Mouse (Mus musculus): ENCODE data around the gene Fbxl12. TPM values are rescaled to one million over a fixed set of nuclear protein-coding genes. Genes with fewer than 3 reads are reported as not detected.

Fbxl12 gene
- polyA plus RNA-seq (2014; fragmentation: Illumina TruSeq; extraction: RNeasy Lipid Tissue Mini Kit (QIAGEN cat#74804)): 2.7 TPM

GRCm38 (mm10) chr9:20644360-20645081 lies at the start of gene Fbxl12:
TSS of gene Fbxl12 (minus strand) at chr9:20644767.

GRCm38 (mm10) chr9:20651602-20652259 lies 7.2 kb upstream of the Fbxl12 start, which contains the start of gene Pin1:
TSS of gene Pin1 (plus strand) at chr9:20652095.

GRCm38 (mm10) chr9:20642101-20642895 lies 2.3 kb downstream of the Fbxl12 start, which contains the start of gene Ubl5:
TSS of gene Ubl5 (plus strand) at chr9:20642878.

GRCm38 (mm10) chr9:20581175-20581634 lies 63.4 kb downstream of the Fbxl12 start, which contains the start of gene Zfp846:
TSS of gene Zfp846 (plus strand) at chr9:20581291.

Other genes starting within 250 kb of the Fbxl12 start
- gene Zfp26, start 184.6 kb downstream of the Fbxl12 start, polyA plus RNA-seq (2014; fragmentation: Illumina TruSeq; extraction: RNeasy Lipid Tissue Mini Kit (QIAGEN cat#74804)): 63.8 TPM
- gene Zfp426, start 152.0 kb downstream of the Fbxl12 start, polyA plus RNA-seq (2014; fragmentation: Illumina TruSeq; extraction: RNeasy Lipid Tissue Mini Kit (QIAGEN cat#74804)): 89.9 TPM
- 197 TPM for gene Zfp266, start 123.3 kb downstream of the Fbxl12 start, polyA plus RNA-seq (2014; fragmentation: Illumina TruSeq; extraction: RNeasy Lipid Tissue Mini Kit (QIAGEN cat#74804))
- 30.4 TPM for gene Zfp846, start 63.5 kb downstream of the Fbxl12 start, polyA plus RNA-seq (2014; fragmentation: Illumina TruSeq; extraction: RNeasy Lipid Tissue Mini Kit (QIAGEN cat#74804))
- gene Ubl5, start 1.9 kb downstream of the Fbxl12 start, polyA plus RNA-seq (2014; fragmentation: Illumina TruSeq; extraction: RNeasy Lipid Tissue Mini Kit (QIAGEN cat#74804)): 22.2 TPM
- 1.1 TPM for gene Pin1, start 7.3 kb upstream of the Fbxl12 start, polyA plus RNA-seq (2014; fragmentation: Illumina TruSeq; extraction: RNeasy Lipid Tissue Mini Kit (QIAGEN cat#74804))
- 5.7 TPM for gene Olfm2, start 101.6 kb upstream of the Fbxl12 start, polyA plus RNA-seq (2014; fragmentation: Illumina TruSeq; extraction: RNeasy Lipid Tissue Mini Kit (QIAGEN cat#74804))
- gene Col5a3, start 170.3 kb upstream of the Fbxl12 start, polyA plus RNA-seq (2014; fragmentation: Illumina TruSeq; extraction: RNeasy Lipid Tissue Mini Kit (QIAGEN cat#74804)): not detected
- gene Rdh8, start 173.7 kb upstream of the Fbxl12 start, polyA plus RNA-seq (2014; fragmentation: Illumina TruSeq; extraction: RNeasy Lipid Tissue Mini Kit (QIAGEN cat#74804)): not detected
- gene A230050P20Rik, start 223.9 kb upstream of the Fbxl12 start, polyA plus RNA-seq (2014; fragmentation: Illumina TruSeq; extraction: RNeasy Lipid Tissue Mini Kit (QIAGEN cat#74804)): 2.5 TPM
- not detected for gene Angptl6, start 235.0 kb upstream of the Fbxl12 start, polyA plus RNA-seq (2014; fragmentation: Illumina TruSeq; extraction: RNeasy Lipid Tissue Mini Kit (QIAGEN cat#74804))
- 0.40 TPM for gene Ppan, start 243.4 kb upstream of the Fbxl12 start, polyA plus RNA-seq (2014; fragmentation: Illumina TruSeq; extraction: RNeasy Lipid Tissue Mini Kit (QIAGEN cat#74804))

All from ovary, adult 10 weeks (tissue).